12 mouse cellular contexts compared by ENCODE assay signal in genomic region chr3:97887785-97888167, GRCm38 (mm10). TPM values are rescaled to one million over a fixed set of nuclear protein-coding genes. Genes with fewer than 3 reads are reported as not detected.
DNase-seq lines count a peak whose midpoint lies in the region; ATAC-seq lines count a peak whose summit lies in the region.
"Had no signal": no experiment of that assay in that cellular context is flagged by ENCODE, and none has a peak within 500 bp of the region (broad histone marks: within the 10 kb centered on the region; RNA-seq: fewer than 3 reads in every experiment).

No protein-coding gene starts in this region.

- WGBS in heart, embryonic 12.5 days = 59% methylated on average over 5 of the region's 5 CpGs
- 51% methylated on average over 5 of the region's 5 CpGs for WGBS in forebrain, embryonic 15.5 days
- WGBS in midbrain, embryonic 11.5 days = 53% methylated on average over 5 of the region's 5 CpGs

- no peak overlapping the region; the same call in 1 of the 2 replicates for H3K9ac ChIP-seq in heart, embryonic 12.5 days
- peak overlapping the region; percentile 78 for H3K9ac ChIP-seq in forebrain, embryonic 15.5 days (replicated peaks)
- H3K9ac ChIP-seq in midbrain, embryonic 11.5 days (ENCODE audit: low read length) = no peak overlapping the region

- peaks cover 47% of the 10 kb centered on the region for H3K27me3 ChIP-seq in heart, embryonic 12.5 days (replicated peaks)
- peaks cover 4% of the 10 kb centered on the region; the same call in 1 of the 2 replicates for H3K27me3 ChIP-seq in forebrain, embryonic 15.5 days
- peaks cover 12% of the 10 kb centered on the region for H3K27me3 ChIP-seq in midbrain, embryonic 11.5 days (ENCODE audit: control insufficient read depth, insufficient read depth, low read length)

- H3K4me1 ChIP-seq in heart, embryonic 12.5 days (replicated peaks) = peaks cover 10% of the 10 kb centered on the region
- H3K4me1 ChIP-seq in forebrain, embryonic 15.5 days = peaks cover 11% of the 10 kb centered on the region
- H3K4me1 ChIP-seq in midbrain, embryonic 11.5 days (ENCODE audit: control insufficient read depth, insufficient read depth, low read length) = no peaks in the 10 kb centered on the region

- peak overlapping the region; percentile 95 for H3K4me2 ChIP-seq in heart, embryonic 12.5 days
- H3K4me2 ChIP-seq in forebrain, embryonic 15.5 days (replicated peaks) = peak overlapping the region; percentile 95
- H3K4me2 ChIP-seq in midbrain, embryonic 11.5 days = peak overlapping the region; percentile 95

- H3K4me3 ChIP-seq in heart, embryonic 12.5 days = no peak overlapping the region; the same call in 1 of the 2 replicates
- H3K4me3 ChIP-seq in forebrain, embryonic 15.5 days = peak overlapping the region; percentile 61
- H3K4me3 ChIP-seq in midbrain, embryonic 11.5 days (ENCODE audit: low read depth, low read length) = peak overlapping the region; percentile 47
- H3K4me3 ChIP-seq: erythroblast, embryonic 14.5 days had no signal

- no peak for DNase-seq in heart, adult 11 months
- DNase-seq in R1 (ENCODE audit: low read depth, low spot score) = peak; percentile 12
- no peak for DNase-seq in midbrain, embryonic 11.5 days (ENCODE audit: low spot score, missing footprints)
- DNase-seq in thymus, postnatal 4 days = no peak
- DNase-seq in urinary bladder, postnatal 4 days (ENCODE audit: low spot score in 2 of 2) = no peak
- no peak for DNase-seq in testis, postnatal 14 days (ENCODE audit: low spot score)
- DNase-seq: adrenal gland, adult 2 months; kidney, adult 11 months had no signal

- no peaks in the 10 kb centered on the region for H3K9me3 ChIP-seq in heart, embryonic 12.5 days (replicated peaks)
- no peaks in the 10 kb centered on the region for H3K9me3 ChIP-seq in forebrain, embryonic 15.5 days
- no peaks in the 10 kb centered on the region for H3K9me3 ChIP-seq in midbrain, embryonic 11.5 days (ENCODE audit: control insufficient read depth, low read length)
- H3K9me3 ChIP-seq: lung, embryonic 15.5 days had no signal

- no peak for ATAC-seq in heart, embryonic 12.5 days (ENCODE audit: insufficient number of reproducible peaks, low FRiP score)
- ATAC-seq in forebrain, embryonic 15.5 days (replicated peaks) = peak; percentile 24; the same call in 1 of the 2 replicates
- no peak for ATAC-seq in midbrain, embryonic 11.5 days (ENCODE audit: low FRiP score)

- no peaks in the 10 kb centered on the region for H3K36me3 ChIP-seq in heart, embryonic 12.5 days
- H3K36me3 ChIP-seq in forebrain, embryonic 15.5 days = no peaks in the 10 kb centered on the region
- no peaks in the 10 kb centered on the region for H3K36me3 ChIP-seq in midbrain, embryonic 11.5 days (ENCODE audit: control insufficient read depth, insufficient read depth, low read length)
- H3K36me3 ChIP-seq: lung, embryonic 15.5 days had no signal

- no peak overlapping the region for H3K27ac ChIP-seq in heart, embryonic 12.5 days (ENCODE audit: poor library complexity, severe bottlenecking)
- peak overlapping the region; percentile 73 for H3K27ac ChIP-seq in forebrain, embryonic 15.5 days (replicated peaks)
- no peak overlapping the region for H3K27ac ChIP-seq in midbrain, embryonic 11.5 days (ENCODE audit: low read depth, low read length)
- H3K27ac ChIP-seq: lung, embryonic 15.5 days had no signal

RNA-seq across cellular contexts. Expression of gene Pde4dip, which starts 0.7 kb away (rescaled TPM):
- polyA plus RNA-seq in heart, embryonic 12.5 days (2016; fragmentation: Nextera tagmentation; extraction: Ambion mirVana) = 101 and 109 TPM in 2 replicates
- polyA plus RNA-seq in forebrain, embryonic 15.5 days (2015; fragmentation: Nextera tagmentation; extraction: Ambion mirVana) = 67.6 and 73.1 TPM in 2 replicates
- polyA plus RNA-seq in midbrain, embryonic 11.5 days (2014; fragmentation: Nextera tagmentation; extraction: Ambion mirVana) = 27.6 and 29.1 TPM in 2 replicates

RNA-seq across cellular contexts. Expression of gene Sec22b, which starts 13.2 kb away (rescaled TPM):
- polyA plus RNA-seq in heart, embryonic 12.5 days (2016; fragmentation: Nextera tagmentation; extraction: Ambion mirVana) = 123 and 125 TPM in 2 replicates
- 104 and 108 TPM in 2 replicates for polyA plus RNA-seq in forebrain, embryonic 15.5 days (2015; fragmentation: Nextera tagmentation; extraction: Ambion mirVana)
- 122 and 127 TPM in 2 replicates for polyA plus RNA-seq in midbrain, embryonic 11.5 days (2014; fragmentation: Nextera tagmentation; extraction: Ambion mirVana)
